Mouse (Mus musculus) urinary bladder, postnatal 14 days (tissue): ENCODE results near the gene Sprn.
"Not testable (repeated sequence)": the region's sequence is repeated elsewhere in the genome, so short reads cannot be mapped to it uniquely, and the experiment has no call there.

Experiments
- DNase-seq: peaks from one replicate; pipeline ENCODE4 v3.0.0; 2021; ENCODE audit warnings: low spot score

Sprn gene

DNA sequence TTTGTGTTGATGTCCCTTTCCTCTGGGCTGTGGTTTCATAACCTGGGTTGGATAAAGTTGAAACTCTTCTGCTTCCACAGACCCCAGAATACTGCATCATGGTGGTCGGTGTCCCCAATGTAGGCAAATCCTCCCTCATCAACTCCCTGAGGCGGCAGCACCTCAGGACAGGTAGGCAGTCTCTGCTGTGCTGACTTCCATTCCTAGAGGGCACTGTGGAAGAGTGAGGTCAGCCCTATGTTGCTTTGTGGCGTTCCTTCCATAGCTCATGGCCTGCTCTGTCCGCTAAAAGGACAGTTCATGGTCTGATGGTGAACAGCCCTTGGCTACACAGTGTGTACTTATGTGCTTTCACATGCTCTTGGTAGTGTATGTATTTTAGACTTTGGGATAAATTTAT lies 10.1 kb downstream of the Sprn start:
- DNase-seq = no peak

DNA sequence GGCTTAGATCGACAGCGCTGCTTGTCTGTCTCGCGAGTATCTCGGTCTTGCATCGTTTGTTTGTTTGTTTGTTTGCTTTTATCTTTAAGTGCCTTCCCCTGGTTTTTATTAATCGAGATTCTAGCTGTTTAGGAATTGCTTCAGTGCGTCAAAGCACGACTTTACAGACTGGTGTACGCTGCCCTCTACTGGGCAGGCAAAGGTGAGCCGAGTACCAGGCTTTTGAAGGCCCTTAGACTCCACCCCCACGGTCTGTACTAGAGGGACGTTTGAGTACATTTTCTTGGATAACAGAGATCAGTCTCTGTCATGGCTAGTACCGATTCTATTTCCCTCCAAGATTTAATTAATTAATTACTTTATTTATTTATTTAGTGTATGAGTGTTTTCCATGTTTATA lies 13.3 kb downstream of the Sprn start:
- DNase-seq = peak; percentile 73

DNA sequence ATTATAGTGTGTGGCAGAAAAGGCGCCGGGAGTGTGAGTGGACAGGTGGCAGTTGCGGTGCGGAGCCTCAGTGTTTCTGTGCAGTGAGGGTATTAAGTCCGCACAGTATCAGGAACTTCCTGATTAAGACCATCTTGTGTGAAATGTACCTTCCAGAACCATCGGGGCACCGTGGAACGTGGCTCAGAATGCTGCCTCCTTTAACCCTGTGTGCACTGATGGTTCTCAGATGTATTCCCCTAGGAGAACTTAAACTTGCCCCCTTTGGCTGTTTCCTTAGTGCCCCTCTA lies 16.7 kb downstream of the Sprn start:
- no peak for DNase-seq

DNA sequence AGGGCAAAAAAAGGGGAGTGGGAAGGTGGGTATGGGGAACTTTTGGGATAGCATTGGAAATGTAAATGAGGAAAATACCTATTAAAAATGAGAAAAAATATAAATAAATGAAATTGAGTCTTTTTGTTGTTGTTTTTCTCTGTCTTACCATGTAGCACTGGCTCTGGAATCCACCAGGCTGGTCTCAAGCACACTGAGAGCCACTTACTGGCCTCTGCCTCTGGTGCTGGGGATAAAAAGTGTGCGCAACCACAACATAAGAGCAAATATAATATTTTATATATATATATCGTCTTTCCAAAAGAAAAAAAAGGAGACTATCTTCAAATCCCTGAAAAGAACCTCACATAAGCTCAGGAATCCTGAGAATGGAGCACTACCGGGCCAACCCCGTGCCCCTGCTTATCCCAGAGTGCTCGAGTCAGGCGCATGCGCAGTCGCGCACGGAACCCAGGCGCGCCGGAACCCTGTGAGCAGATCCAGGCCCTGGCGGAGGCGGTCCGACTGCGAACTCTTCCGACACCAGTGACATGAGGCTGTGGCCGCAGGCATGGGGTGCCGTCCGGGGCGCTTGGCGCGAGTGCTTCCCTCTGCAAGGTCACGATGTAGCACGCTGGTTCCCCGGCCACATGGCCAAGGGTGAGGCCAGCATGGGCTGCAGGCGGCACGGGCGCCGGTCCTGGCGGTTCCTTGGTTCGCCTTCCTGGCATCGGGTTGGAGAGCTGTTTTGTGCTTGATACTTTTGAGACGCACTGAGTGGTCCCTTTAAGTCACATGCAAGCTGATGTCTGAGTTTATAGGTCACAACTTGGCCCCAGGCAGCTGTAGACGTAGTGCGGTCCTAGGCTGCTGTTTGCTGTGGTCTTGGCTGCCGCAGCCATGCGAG lies 17.3 kb downstream of the Sprn start, which contains the start of gene Mtg1:
Mtg1 (plus strand) TSS at position 430 of the 886 bp plus-strand sequence.
- DNase-seq = peak; percentile 95

DNA sequence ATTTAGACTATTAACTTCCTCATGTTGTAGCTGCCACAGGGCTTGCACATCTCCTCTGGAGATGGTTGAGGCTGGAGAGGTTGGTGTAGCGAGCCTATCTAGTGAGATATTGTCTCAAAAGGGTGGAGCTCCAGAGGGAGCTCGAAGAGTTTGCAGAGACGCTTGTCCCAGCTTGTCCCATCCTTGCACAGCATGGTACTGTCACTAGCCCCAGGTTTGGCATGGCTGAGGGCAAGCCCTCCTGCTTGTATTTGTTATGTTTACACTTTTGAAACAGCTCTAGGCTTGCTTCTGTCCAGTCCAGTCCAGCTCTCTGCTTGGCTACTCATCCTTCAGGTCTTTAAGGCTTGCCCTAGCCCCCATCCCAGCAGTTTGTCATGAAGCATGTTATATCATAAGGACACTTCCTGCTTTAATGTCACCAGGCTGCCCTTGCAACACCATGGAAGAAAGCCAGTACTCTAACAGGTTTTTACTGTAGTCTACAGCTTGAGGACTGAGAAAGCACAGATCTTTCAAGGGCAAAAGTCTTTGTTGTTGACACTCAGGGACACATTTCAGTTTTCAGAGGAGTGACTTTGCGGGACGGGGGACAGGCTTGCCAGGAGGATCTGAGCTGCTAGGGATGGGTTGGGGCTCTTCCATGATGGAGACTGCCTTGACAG lies 19.4 kb downstream of the Sprn start:
- DNase-seq = peak; percentile 55

DNA sequence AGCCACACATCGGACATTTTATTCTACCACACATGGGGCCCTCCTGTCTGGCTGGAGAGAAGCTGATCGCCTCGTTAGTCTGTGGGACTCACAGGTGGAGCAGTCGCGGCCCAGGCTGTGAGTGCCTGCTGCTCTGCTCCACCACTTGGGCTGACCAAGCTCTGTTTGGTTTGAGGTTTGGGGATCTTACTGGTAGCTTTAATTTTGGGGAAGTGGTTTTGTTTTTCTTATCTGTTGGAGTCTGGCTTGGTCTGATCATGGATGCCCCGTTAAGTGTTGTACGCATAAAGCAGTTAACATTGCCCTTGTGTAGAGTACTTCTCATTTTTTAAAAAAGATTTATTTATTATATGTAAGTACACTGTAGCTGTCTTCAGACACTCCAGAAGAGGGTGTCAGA lies 20.6 kb downstream of the Sprn start:
- not testable (repeated sequence) for DNase-seq

DNA sequence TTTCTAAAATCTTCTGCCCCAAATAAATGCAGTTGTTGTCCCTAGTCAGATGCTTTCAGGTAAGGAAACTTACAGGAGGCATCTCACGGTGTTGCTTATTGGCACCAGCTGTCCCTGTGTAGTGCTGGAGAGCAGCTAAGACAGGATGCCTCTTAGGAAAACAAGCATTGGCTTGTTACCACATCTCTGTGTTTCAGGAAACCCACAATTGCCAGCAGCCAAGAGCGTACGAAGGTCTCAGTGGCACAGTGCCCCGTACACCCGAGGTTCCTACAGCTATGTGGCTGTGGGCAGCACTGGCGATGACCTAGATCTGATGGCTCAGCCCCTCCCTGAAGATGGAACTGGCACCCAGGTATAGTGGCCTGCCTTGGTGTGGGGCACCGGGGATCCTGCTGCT lies 22.5 kb downstream of the Sprn start:
- DNase-seq = not testable (repeated sequence)

DNA sequence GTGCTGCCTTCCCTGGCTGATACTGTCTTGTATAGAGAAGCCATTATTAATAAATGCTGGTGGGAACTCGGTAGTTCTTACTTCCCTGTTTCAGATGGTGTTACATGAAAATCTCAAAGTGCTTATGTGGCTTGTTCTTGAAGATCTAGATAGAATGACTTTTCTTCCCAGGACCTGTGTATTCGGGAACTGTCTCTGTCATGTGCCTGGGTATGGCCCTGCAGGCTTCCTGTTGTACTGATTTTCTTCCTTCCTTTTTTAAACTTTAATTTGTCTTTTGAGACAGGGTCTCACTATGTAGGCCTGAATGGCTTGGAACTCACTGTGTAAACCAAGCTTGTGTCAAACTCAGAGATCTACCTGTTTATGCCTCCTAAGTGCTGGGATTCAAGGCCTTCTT lies 26.8 kb downstream of the Sprn start:
- no peak for DNase-seq

DNA sequence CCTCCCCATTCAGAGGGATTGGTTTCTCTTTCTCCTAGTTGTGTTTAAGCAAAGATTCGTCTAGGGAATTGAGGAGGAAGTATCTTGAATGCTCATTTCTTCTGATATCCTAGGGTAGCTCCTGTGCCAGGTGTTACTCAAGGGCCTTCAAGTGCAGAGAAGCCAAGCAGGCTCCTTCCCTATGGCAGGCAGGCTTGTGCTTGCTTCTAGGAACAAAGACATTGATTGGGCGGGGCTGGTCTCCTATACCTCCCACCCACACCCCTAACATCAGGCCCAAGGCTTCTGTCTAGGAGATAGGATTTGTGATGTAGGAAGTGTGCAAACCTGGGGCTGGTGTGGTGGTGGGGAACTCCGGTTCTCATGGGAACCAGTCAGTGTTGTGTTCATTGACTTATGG lies 27.7 kb downstream of the Sprn start:
- no peak for DNase-seq

DNA sequence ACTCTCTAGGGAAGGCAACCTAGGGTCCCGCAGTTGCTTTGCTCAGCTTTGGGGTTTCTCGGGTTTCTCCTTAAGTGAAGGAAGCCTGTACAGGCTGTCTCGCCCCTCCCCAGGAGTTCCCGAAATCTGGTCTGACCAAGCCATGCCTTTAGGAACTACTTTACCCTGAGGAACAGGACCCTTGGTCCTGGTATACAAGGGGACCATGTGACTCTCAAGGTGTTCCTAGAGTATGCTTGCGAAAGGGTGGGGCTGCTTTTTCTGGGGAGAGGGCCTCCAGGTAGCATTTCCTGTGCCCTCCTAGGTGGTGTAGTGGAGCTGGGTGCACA lies 28.7 kb downstream of the Sprn start:
- no peak for DNase-seq

DNA sequence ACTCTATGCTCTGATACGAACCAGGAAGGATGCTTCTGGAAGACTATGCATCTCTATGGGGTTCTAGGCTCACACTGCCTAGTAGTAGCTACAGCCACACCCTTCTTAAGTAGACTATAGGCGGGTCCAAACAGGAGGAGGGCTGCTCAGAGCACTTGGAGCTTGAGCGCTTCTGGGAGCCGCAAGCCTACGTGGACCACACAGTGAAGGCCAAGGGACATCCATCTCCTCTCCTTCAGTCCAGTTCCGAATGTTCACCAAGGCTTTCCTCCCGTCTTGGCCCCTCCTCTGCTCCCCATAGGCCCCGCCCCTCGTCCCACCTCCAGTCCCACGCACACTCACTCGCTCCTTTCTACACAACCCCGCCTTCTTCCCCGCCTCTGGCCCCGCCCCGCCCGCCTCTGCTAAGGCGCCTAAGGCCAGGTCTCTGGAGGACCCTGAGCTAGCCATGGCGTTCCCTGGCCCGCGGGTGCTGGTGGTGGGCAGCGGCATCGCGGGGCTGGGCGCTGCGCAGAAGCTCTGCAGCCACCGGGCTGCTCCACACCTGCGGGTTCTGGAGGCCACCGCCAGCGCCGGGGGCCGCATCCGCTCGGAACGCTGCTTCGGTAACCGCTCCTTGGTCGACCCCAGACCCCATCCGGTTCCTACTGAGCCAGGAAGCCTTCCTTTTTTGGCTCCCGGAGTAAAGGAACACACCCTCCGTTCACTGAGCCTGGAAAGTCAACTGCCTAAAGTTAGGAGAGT lies 29.2 kb downstream of the Sprn start:
- DNase-seq = peak; percentile 97

DNA sequence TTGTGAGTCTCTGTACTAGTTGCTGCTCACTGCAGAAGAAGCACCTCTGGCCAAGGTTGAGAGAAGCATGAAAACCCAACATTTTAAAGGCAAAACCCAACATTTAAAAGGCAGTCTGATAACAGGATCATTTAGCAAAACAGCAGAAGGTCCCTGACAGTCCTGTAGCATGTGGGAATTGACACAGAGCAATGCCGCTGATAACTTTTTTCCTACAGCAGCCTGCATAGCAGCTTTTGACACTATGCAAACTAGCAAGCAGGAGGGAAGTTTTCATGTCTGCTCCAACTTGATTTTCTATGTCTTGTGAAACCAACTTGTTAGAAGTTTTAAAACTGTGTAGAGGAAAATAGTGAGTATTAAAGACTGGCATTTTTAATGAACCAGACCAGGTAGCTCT lies 30.3 kb downstream of the Sprn start:
- no peak for DNase-seq

DNA sequence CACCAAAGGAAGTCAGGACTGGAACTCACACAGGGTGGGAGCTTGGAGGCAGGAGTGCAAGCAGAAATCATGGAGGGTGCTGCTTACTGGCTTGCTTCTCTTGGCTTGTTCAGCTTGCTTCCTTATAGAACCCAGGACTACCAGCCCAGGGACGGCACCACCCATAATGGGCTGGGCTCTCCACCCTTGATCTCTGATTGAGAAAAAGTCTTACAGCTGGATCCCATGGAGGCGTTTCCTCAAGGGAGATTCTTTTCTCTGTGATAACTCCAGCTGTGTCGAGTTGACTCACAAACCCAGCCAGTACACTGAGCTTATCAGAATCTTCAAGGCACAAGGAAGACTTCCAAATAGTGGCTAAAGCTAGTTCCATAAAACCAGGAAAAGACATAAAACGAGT lies 31.9 kb downstream of the Sprn start:
- no peak for DNase-seq

DNA sequence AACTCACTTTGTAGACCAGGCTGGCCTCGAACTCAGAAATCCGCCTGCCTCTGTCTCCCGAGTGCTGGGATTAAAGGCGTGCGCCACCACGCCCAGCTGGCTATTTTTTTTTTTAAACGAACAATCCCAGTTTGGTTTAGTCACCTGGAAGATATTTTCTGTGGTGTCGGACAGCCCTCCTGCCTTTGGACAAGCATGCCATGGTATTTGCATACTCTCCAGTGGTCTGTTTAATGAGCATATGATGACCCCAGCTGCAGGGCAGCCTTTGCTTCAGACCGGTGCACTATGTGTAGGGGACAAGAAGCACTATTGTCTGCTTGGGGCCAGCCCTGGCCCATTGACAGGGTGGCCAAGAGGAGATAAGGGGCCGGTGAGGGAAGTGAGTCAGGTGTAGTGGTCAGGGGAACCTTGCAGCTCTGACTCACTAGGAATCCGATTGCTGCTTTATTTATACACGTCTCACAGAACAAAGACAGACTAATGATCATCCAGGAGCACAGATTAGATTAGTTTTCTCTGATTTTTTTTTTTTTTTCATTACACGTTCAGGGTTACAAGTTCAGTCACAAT lies 33.3 kb downstream of the Sprn start:
- peak; percentile 32 for DNase-seq

DNA sequence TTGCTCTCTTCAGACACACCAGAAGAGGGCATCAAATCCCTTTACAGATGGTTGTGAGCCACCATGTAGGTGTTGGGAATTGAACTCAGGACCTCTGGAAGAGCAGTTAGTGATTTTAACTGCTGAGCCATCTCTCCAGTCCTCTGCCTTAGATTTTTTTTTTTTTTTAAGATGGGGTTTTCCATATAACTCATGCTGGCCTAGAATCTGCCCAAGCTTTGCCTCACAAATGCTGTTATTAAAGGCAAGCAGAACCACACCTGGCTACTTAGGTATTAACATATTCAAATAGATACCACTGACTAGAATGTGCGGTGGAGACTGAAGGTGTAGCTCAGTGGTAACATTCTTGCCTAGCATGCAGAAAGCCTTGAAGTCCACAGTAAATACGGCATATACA lies 34.2 kb downstream of the Sprn start:
- DNase-seq = no peak

DNA sequence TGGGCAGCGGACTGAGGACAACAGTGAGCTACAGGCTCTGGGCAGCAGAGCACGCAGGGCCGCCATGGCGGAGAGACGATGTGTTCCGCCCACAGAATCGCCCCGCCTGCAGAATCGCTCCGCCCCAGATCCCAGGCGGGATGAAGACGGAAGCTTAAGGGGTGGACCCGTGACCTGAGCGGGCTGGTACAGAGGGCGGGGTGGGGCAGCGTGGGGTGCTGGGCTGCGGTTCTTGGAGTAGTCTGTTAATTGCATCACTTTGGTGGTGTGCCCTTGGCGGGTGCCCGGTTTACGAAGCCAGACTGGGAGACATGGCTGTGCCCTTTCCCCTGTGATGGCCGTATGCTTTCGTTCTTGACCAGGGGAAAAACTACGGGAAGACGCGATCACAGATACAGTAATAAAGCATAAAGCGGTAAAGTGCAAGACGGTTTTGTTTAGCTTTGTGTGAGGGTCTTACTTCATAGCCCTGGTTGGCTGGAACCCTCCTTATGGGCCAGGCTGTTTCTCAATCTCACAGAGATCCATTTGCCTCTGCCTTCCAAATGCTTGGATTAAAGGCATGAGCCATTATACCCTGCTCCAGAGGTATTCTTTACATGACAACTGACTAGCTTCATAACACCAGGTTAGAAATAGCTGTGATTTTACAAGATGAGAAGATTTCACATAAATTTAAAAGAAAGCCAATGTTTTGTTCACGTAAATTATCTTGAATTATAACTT lies 38.2 kb downstream of the Sprn start, which contains the start of gene Echs1:
Echs1 (minus strand) TSS at position 148 of the 726 bp plus-strand sequence.
- peak; percentile 93 for DNase-seq

DNA sequence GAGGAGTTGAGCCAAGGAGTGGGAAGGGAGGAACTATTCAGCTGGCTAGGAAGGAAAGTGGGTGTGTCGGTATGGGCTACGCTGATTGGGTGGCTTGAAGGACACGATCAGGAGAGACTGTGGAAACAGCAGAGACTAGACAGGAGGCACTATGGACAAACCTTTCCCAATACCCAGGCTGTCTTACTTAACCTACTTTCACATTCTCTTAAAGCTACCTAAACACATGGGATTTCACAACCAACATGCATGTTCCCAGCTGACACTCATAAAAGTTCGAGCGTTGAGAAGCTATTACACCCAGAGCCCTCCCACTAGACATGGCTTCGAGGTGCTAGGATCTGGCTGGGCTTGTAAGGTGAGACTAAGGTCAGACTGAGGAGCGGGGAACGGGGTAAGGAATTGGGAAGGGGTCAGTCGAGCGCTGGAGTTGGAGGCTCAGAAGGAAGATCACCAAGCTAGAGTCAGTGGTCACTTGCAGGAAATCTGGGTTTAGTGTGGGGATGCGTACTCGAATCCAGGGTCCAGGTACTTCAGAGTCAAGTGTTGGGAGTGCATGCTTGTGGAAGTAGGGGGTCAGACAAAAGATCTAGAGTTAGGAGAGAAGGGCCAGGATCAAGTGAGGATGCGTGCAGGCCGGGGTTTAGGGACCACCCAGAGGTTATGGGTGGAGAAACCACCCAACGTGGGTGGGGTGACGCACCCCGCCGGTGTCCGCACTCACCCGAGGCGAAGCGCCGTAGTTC lies 38.9 kb downstream of the Sprn start, which contains the start of gene Paox:
Paox (plus strand) TSS at position 217 of the 746 bp plus-strand sequence.
- peak; percentile 70 for DNase-seq

DNA sequence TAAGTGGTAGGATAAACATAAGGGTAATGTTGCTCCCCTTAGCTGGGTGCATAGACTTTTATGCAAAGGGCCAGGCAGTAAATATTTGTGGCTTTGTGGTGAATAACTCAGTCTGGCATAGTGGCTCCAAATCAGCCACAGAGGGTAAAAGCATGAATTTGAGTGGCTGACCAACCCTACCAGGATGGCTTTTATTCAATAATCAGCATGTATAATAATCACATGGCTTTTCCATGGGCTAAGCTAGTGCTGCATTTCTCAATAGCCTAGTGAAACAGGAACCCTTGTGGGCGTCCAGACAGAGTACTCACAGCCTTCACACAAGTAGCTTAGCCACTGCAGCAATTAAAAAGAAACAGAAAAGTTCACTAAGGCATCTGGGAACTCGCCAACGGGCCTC lies 42.7 kb downstream of the Sprn start:
- DNase-seq = no peak

DNA sequence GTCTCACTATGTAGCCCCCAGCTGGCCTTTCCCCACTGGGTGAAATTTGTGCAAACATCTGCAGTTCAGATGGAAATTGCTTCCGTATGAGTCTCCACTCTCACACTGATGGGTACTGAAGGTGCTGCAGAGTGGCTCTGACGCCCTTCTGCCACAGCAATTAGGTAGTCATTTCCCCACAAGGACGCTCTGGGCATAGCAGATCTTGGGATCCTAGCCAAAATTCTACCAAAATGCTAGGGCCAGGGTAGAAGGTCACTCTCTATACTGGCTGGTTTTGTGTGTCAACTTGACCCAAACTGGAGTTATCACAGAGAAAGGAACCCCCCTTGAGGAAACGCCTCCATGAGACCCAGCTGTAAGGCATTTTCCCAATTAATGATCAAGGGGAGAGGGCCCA lies 50.7 kb downstream of the Sprn start:
- DNase-seq = no peak

DNA sequence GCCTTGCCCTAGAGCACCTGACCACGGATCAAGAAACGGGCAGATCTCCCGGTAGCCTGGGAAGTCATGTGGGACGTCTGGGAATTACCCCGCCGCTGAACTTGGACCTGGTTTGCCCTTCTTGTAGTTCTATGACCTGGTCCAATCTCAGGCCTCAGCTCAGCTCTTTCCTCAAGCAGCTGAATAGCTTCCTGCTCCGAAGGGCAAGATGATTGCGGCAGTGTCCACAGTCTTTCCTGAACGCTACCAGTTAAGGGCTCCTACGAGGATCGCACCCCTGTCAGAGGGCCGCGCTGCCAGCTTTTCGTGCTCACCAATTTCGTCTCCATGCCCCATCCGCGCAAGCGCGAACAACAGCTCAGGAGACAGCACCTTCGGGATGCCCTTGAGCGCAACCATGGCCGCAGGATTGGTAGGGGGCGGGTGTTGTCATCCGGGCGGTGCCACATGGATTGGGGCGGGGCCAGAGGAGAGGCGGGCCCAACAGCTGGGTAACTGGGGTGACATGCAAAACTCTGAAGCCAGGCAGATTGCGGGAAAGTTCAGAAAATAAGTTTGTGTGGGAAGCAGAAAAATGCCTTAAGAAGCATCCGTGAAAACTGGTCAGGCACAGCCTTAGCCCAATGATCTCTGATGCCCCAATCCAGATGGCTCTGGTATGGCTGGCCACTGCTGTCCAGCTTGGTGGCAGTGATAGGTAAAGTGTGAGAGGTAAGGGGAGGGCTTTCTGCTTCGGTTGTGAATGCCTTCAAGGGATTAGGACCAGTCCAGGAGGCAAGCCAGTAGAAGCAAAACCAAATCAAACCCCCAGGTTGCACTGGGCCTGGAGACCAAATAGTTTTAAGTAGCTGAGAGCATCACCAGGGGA lies 52.5 kb downstream of the Sprn start, which contains the start of gene Fuom:
Fuom (minus strand) TSS at position 449 of the 868 bp plus-strand sequence.
- peak; percentile 91 for DNase-seq
